Mouse (Mus musculus) bone marrow macrophage, adult 2 months (primary cell): Measurements from ENCODE around the gene Ccdc15.

ENCODE experiments used
- CTCF ChIP-seq: IDR thresholded peaks from 2 replicates; pipeline ENCODE4 v1.5.1; 2012; ENCODE audit warnings: low read depth, mild to moderate bottlenecking, low read length, moderate library complexity
- POLR2A ChIP-seq: IDR thresholded peaks from 2 replicates; pipeline ENCODE4 v1.6.1; 2012; ENCODE audit warnings: mild to moderate bottlenecking, low read depth, low read length, borderline replicate concordance

- no peak for TF ChIP-seq CTCF
- TF ChIP-seq POLR2A: no peak
These were observed 846 bp downstream of the Ccdc15 start for GRCm38 (mm10) chr9:37347184-37347987.
